In the genomic region with DNA sequence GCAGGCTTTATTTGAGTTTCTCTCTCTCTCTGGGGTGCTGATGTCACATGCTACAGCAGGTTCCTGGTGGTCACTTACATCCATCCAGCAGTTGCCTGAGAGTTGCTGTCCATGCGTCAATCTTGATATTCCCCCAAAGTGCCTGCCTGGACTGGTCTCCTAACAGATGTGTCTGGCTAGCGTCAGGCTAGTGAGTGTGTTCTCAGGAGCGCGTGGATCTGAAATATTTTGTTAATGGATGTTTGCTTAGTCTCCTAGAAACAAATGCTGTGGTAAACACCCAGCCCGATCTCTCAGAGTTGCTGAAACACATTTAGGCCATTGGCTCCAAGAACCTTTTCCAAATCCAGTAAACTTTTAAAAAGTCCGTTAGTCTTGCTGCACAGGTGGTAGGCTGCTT, we compare ENCODE assay signal across 22 mouse cellular contexts.
A peak's percentile ranks its signal among the peaks of the same experiment; 100 is the strongest.
DNase-seq lines count a peak whose midpoint lies in the region; ATAC-seq and TF ChIP-seq lines count a peak whose summit lies in the region.
"Had no signal": no experiment of that assay in that cellular context is flagged by ENCODE, and none has a peak within 500 bp of the region (broad histone marks: within the 10 kb centered on the region; RNA-seq: fewer than 3 reads in every experiment).

No protein-coding gene starts in this region.

- no peak overlapping the region for H3K4me2 ChIP-seq in stomach, postnatal 0 days (replicated peaks; ENCODE audit: low read depth)
- H3K4me2 ChIP-seq in forebrain, embryonic 16.5 days (ENCODE audit: low read length), result no peak overlapping the region
- H3K4me2 ChIP-seq: embryonic facial prominence, embryonic 12.5 days; embryonic facial prominence, embryonic 15.5 days; heart, embryonic 13.5 days; hindbrain, embryonic 14.5 days had no signal

- no peak for TF ChIP-seq EP300 in heart, adult 2 months (IDR thresholded peaks at IDR 0.05; ENCODE audit: insufficient read depth, low read depth, low read length)
- TF ChIP-seq EP300 in stomach, postnatal 0 days (optimal IDR thresholded peaks at IDR 0.05), result no peak

- H3K9ac ChIP-seq in heart, adult 2 months (ENCODE audit: low read depth, low read length), result no peak overlapping the region
- no peak overlapping the region for H3K9ac ChIP-seq in stomach, postnatal 0 days (ENCODE audit: low read length)
- H3K9ac ChIP-seq in forebrain, embryonic 16.5 days (replicated peaks; ENCODE audit: low read depth, low read length), result no peak overlapping the region
- H3K9ac ChIP-seq: embryonic facial prominence, embryonic 12.5 days; embryonic facial prominence, embryonic 15.5 days; heart, embryonic 13.5 days; hindbrain, embryonic 14.5 days had no signal

- no peak for TF ChIP-seq POLR2A in heart, adult 2 months (IDR thresholded peaks at IDR 0.05; ENCODE audit: insufficient read depth, low read depth, low read length)

- intact Hi-C loops in gastrocnemius, adult 2 months (cut with DNase I), result no loop called here
- intact Hi-C loops in gastrocnemius, postnatal 14 days (cut with DNase I; ENCODE audit: low total_unique reads), result no loop called here
- intact Hi-C loops in heart, adult 2 months (cut with DNase I), result no loop called here

- H3K36me3 ChIP-seq in heart, adult 2 months (ENCODE audit: control insufficient read depth, insufficient read depth, low read length), result peaks cover 3% of the 10 kb centered on the region; the same call in 1 of the 2 replicates
- 0 out of 2 replicates have a peak, but pooled peaks cover 6% of the 10 kb centered on the region for H3K36me3 ChIP-seq in stomach, postnatal 0 days (ENCODE audit: control insufficient read depth, insufficient read depth, low read length)
- peaks cover 2% of the 10 kb centered on the region; the same call in 1 of the 2 replicates for H3K36me3 ChIP-seq in forebrain, embryonic 16.5 days (ENCODE audit: control insufficient read depth, insufficient read depth)
- H3K36me3 ChIP-seq: G1E had no signal

- no peaks in the 10 kb centered on the region for H3K27me3 ChIP-seq in heart, adult 2 months (ENCODE audit: control insufficient read depth, insufficient read depth, low read length)
- H3K27me3 ChIP-seq in stomach, postnatal 0 days (ENCODE audit: control insufficient read depth, insufficient read depth, low read length), result no peaks in the 10 kb centered on the region
- no peaks in the 10 kb centered on the region for H3K27me3 ChIP-seq in forebrain, embryonic 16.5 days (replicated peaks; ENCODE audit: control insufficient read depth, insufficient read depth, low read length)
- H3K27me3 ChIP-seq: CH12.LX; embryonic facial prominence, embryonic 12.5 days; embryonic facial prominence, embryonic 15.5 days; heart, embryonic 13.5 days had no signal

- peak; percentile 40 for DNase-seq in gastrocnemius, adult 2 months
- DNase-seq in gastrocnemius, postnatal 14 days, result no peak
- no peak for DNase-seq in heart, adult 2 months
- no peak for DNase-seq in heart, adult 8-10 months (ENCODE audit: low spot score)
- peak; percentile 63 for DNase-seq in MN1 (ENCODE audit: low spot score)
- DNase-seq in stomach, postnatal 0 days (ENCODE audit: low spot score), result no peak
- DNase-seq: B cell, adult 2 months; cerebellum, adult 11 months; cerebellum, adult 2 months; cerebellum, adult 9-11 months; cerebellum, postnatal 25 days had no signal

- peaks cover 39% of the 10 kb centered on the region for H3K4me1 ChIP-seq in heart, adult 2 months (ENCODE audit: control insufficient read depth, insufficient read depth, low read length)
- 0 out of 2 replicates have a peak, but pooled peaks cover 4% of the 10 kb centered on the region for H3K4me1 ChIP-seq in stomach, postnatal 0 days (replicated peaks; ENCODE audit: control insufficient read depth, insufficient read depth)
- H3K4me1 ChIP-seq in forebrain, embryonic 16.5 days (replicated peaks; ENCODE audit: control insufficient read depth, insufficient read depth, low read length), result 0 out of 2 replicates have a peak, but pooled peaks cover 3% of the 10 kb centered on the region

- H3K27ac ChIP-seq in gastrocnemius, adult 2 months, result peak overlapping the region; percentile 84
- H3K27ac ChIP-seq in heart, adult 2 months, result peak overlapping the region; percentile 74
- H3K27ac ChIP-seq in stomach, postnatal 0 days (replicated peaks), result no peak overlapping the region
- H3K27ac ChIP-seq in forebrain, embryonic 16.5 days (ENCODE audit: low read length), result no peak overlapping the region
- H3K27ac ChIP-seq: embryonic facial prominence, embryonic 12.5 days; embryonic facial prominence, embryonic 15.5 days; heart, embryonic 13.5 days; hindbrain, embryonic 14.5 days; hindbrain, postnatal 0 days had no signal

- no peak for TF ChIP-seq CTCF in gastrocnemius, adult 2 months (IDR thresholded peaks at IDR 0.05)
- no peak for TF ChIP-seq CTCF in heart, adult 2 months (IDR thresholded peaks at IDR 0.05)
- TF ChIP-seq CTCF in stomach, postnatal 0 days (IDR thresholded peaks at IDR 0.05; ENCODE audit: low read depth), result no peak

- no peaks in the 10 kb centered on the region for H3K79me2 ChIP-seq in heart, adult 2 months (replicated peaks; ENCODE audit: control insufficient read depth, insufficient read depth, low read length)

- no peaks in the 10 kb centered on the region for H3K9me3 ChIP-seq in stomach, postnatal 0 days (ENCODE audit: control insufficient read depth, low read length)
- no peaks in the 10 kb centered on the region for H3K9me3 ChIP-seq in forebrain, embryonic 16.5 days (ENCODE audit: control insufficient read depth, low read length)
- H3K9me3 ChIP-seq: embryonic facial prominence, embryonic 12.5 days; embryonic facial prominence, embryonic 15.5 days; heart, embryonic 13.5 days had no signal

- no peak overlapping the region for H3K4me3 ChIP-seq in gastrocnemius, adult 2 months
- no peak overlapping the region for H3K4me3 ChIP-seq in heart, adult 2 months
- H3K4me3 ChIP-seq in stomach, postnatal 0 days (ENCODE audit: low read depth, low read length), result no peak overlapping the region
- no peak overlapping the region for H3K4me3 ChIP-seq in forebrain, embryonic 16.5 days (replicated peaks; ENCODE audit: low read length)
- H3K4me3 ChIP-seq: embryonic facial prominence, embryonic 12.5 days; embryonic facial prominence, embryonic 15.5 days; heart, embryonic 13.5 days had no signal

- WGBS in heart, adult 2 months, result 57% methylated on average over 6 of the region's 6 CpGs
- WGBS in stomach, postnatal 0 days, result 46% methylated on average over 6 of the region's 6 CpGs
- WGBS in forebrain, embryonic 16.5 days, result 86% methylated on average over 6 of the region's 6 CpGs

- ATAC-seq in stomach, postnatal 0 days (ENCODE audit: low FRiP score, low TSS enrichment), result 0 out of 2 replicates have a peak, but pooled peaks have one; percentile 8
- ATAC-seq in forebrain, embryonic 16.5 days, result no peak
- ATAC-seq: forebrain, embryonic 14.5 days; hindbrain, postnatal 0 days; inflammation-experienced regulatory T-cells, adult 6 months; intestine, embryonic 16.5 days had no signal

Comparison
In these comparisons a context has a peak if more than half of its experiments do, and no peak if none do; other contexts are left out.
1. DNase-seq: peak in gastrocnemius, adult 2 months (single experiment) and MN1 (single experiment); none in gastrocnemius, postnatal 14 days (single experiment), heart, adult 2 months (0 of 2), heart, adult 8-10 months (single experiment) and stomach, postnatal 0 days (single experiment).
2. H3K27ac ChIP-seq: peak in gastrocnemius, adult 2 months (single experiment) and heart, adult 2 months (single experiment); none in stomach, postnatal 0 days (single experiment) and forebrain, embryonic 16.5 days (single experiment).